Mouse (Mus musculus) bone marrow, adult 2 months (tissue): ENCODE data around the gene Il6st.

ENCODE experiments used
- CTCF ChIP-seq: fragments of 200-500 bp; IDR thresholded peaks from 2 replicates; pipeline ENCODE4 v1.5.1; 2011; ENCODE audit warnings: low read length, control low read depth; ENCODE audit not compliant: control insufficient read depth, insufficient read depth
- POLR2A ChIP-seq: fragments of 200-500 bp; IDR thresholded peaks from 2 replicates; pipeline ENCODE4 v1.6.1; 2011; ENCODE audit warnings: low read depth, mild to moderate bottlenecking, control low read depth, low read length, borderline replicate concordance; ENCODE audit not compliant: control insufficient read depth

GRCm38 (mm10) chr13:112418595-112418994 lies 45.3 kb upstream of the Il6st start:
- TF ChIP-seq CTCF: no peak
- no peak for TF ChIP-seq POLR2A
